Mouse (Mus musculus) lung, adult 2 months (tissue): ENCODE results near the gene Ptpn18.

Experiments
- CTCF ChIP-seq: fragments of 200-500 bp; IDR thresholded peaks from 2 replicates; pipeline ENCODE4 v1.5.1; 2011; ENCODE audit warnings: mild to moderate bottlenecking, low read length, control low read depth; ENCODE audit not compliant: insufficient read depth
- POLR2A ChIP-seq: fragments of 200-500 bp; IDR thresholded peaks from 2 replicates; pipeline ENCODE4 v1.6.1; 2011; ENCODE audit warnings: low read depth, mild to moderate bottlenecking, control low read depth, low read length, borderline replicate concordance; ENCODE audit errors: extremely low read depth

GRCm38 (mm10) chr1:34491480-34491879 lies 31.9 kb downstream of the Ptpn18 start:
- TF ChIP-seq POLR2A, result no peak
- TF ChIP-seq CTCF, result no peak
